In the genomic region with DNA sequence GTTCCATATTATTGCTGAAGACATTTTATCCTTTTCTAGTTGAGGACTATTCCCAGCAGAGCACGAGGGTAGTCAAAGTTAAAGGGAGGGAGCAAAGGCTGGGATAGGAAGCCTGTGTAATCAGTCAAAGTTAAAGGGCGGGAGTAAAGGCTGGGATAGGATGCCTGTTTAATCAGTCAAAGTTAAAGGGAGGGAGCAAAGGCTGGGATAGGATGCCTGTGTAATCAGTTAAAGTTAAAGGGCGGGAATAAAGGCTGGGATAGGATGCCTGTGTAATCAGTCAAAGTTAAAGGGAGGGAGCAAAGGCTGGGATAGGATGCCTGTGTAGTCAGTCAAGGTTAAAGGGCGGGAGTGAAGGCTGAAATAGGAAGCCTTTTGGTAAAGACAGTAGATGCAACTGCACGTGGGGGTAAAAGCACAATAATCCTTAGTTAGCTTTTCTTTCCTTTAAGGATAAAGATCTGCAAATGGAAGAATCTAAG, we compare ENCODE assay signal across 7 mouse cellular contexts. TPM values are rescaled to one million over a fixed set of nuclear protein-coding genes. Genes with fewer than 3 reads are reported as not detected.
DNase-seq lines count a peak whose midpoint lies in the region; ATAC-seq and TF ChIP-seq lines count a peak whose summit lies in the region.

No protein-coding gene starts in this region.

- H3K4me1 ChIP-seq in hindbrain, embryonic 14.5 days (replicated peaks; ENCODE audit: control insufficient read depth, insufficient read depth, low read length) = peaks cover 1% of the 10 kb centered on the region; the same call in 1 of the 2 replicates
- H3K4me1 ChIP-seq in lung, postnatal 0 days (ENCODE audit: insufficient read depth, low read depth, low read length) = no peaks in the 10 kb centered on the region; the same call in 1 of the 2 replicates

- H3K36me3 ChIP-seq in hindbrain, embryonic 14.5 days (replicated peaks; ENCODE audit: control insufficient read depth, insufficient read depth) = no peaks in the 10 kb centered on the region
- no peaks in the 10 kb centered on the region for H3K36me3 ChIP-seq in lung, postnatal 0 days (ENCODE audit: insufficient read depth, low read length)

- 16% methylated on average over 5 of the region's 5 CpGs for WGBS in hindbrain, embryonic 14.5 days
- WGBS in lung, postnatal 0 days = 15% methylated on average over 5 of the region's 5 CpGs

- no peak overlapping the region for H3K4me3 ChIP-seq in hindbrain, embryonic 14.5 days (replicated peaks; ENCODE audit: low read length)
- H3K4me3 ChIP-seq in lung, postnatal 0 days (ENCODE audit: low read depth, low read length) = no peak overlapping the region

- POLR2A ChIA-PET in Patski (lab: Charles Lee) = interaction anchor here (0.5 kb wide), 1 partner anchor 1193 kb away, joined by 3 read pairs; no protein-coding TSS in a partner anchor

- CTCF ChIA-PET in Patski (lab: Charles Lee) = interaction anchor here (1.1 kb wide), 1 partner anchor 9 kb away, joined by 3 read pairs; no protein-coding TSS in a partner anchor

- H3K4me2 ChIP-seq in hindbrain, embryonic 14.5 days (replicated peaks) = peak overlapping the region; percentile 34
- H3K4me2 ChIP-seq in lung, postnatal 0 days (replicated peaks; ENCODE audit: low read depth, low read length) = no peak overlapping the region

- H3K27me3 ChIP-seq in Patski = no peaks in the 10 kb centered on the region
- H3K27me3 ChIP-seq in hindbrain, embryonic 14.5 days (ENCODE audit: control insufficient read depth, insufficient read depth, low read length) = no peaks in the 10 kb centered on the region
- H3K27me3 ChIP-seq in lung, postnatal 0 days (replicated peaks; ENCODE audit: insufficient read depth, low read length) = no peaks in the 10 kb centered on the region

- peak; percentile 25 for DNase-seq in Patski (ENCODE audit: low read depth, low spot score)
- peak; percentile 59 to 79 for DNase-seq in cerebellum, postnatal 25 days
- peak; percentile 55 to 82 for DNase-seq in frontal cortex, postnatal 36 days (ENCODE audit: low spot score in 2 of 2)
- peak; percentile 89 for DNase-seq in hindbrain, embryonic 14.5 days (ENCODE audit: low spot score)
- DNase-seq in layer of hippocampus, postnatal 10 days (ENCODE audit: low spot score in 2 of 2) = peak; percentile 67 to 74
- DNase-seq in lung, postnatal 0 days (ENCODE audit: low spot score) = peak; percentile 92
- peak; percentile 93 for DNase-seq in retina, embryonic 14.5 days (ENCODE audit: low spot score)

- no peak overlapping the region for H3K9ac ChIP-seq in hindbrain, embryonic 14.5 days
- no peak overlapping the region for H3K9ac ChIP-seq in lung, postnatal 0 days (replicated peaks; ENCODE audit: low read depth)

- in situ Hi-C loops in Patski (cut with MboI; ENCODE audit: low pct_unique_long_range_greater_than_20kb) = no loop called here

- 0 out of 2 replicates have a peak, but pooled peaks cover 3% of the 10 kb centered on the region for H3K9me3 ChIP-seq in hindbrain, embryonic 14.5 days (ENCODE audit: control insufficient read depth, low read length)
- H3K9me3 ChIP-seq in lung, postnatal 0 days (ENCODE audit: low read length) = no peaks in the 10 kb centered on the region

- H3K27ac ChIP-seq in hindbrain, embryonic 14.5 days = no peak overlapping the region
- H3K27ac ChIP-seq in lung, postnatal 0 days (ENCODE audit: low read length) = no peak overlapping the region

- no peak for TF ChIP-seq CTCF in Patski (IDR thresholded peaks at IDR 0.05)
- TF ChIP-seq CTCF in lung, postnatal 0 days (IDR thresholded peaks at IDR 0.05) = no peak

- ATAC-seq in Patski = peak; percentile 63
- ATAC-seq in hindbrain, embryonic 14.5 days (ENCODE audit: low FRiP score) = peak; percentile 95
- peak; percentile 97 for ATAC-seq in lung, postnatal 0 days

- TF ChIP-seq EP300 in lung, postnatal 0 days (IDR thresholded peaks at IDR 0.05) = peak; percentile 94

RNA-seq across cellular contexts. Expression of a gene that starts 5.9 kb away (rescaled TPM):
- polyA plus RNA-seq in Patski (2021) = 20.3 TPM
- polyA plus RNA-seq in hindbrain, embryonic 14.5 days (2014; fragmentation: Nextera tagmentation; extraction: Ambion mirVana) = 7.6 and 10.4 TPM in 2 replicates
- total RNA-seq in layer of hippocampus, postnatal 10 days (2021) = 10 to 100 TPM; 14.6 to 14.8 TPM
- 4.0 and 6.4 TPM in 2 replicates for polyA plus RNA-seq in lung, postnatal 0 days (2015; fragmentation: Nextera tagmentation; extraction: Ambion mirVana)

RNA-seq across cellular contexts. Expression of a gene that starts 16.7 kb away (rescaled TPM):
- polyA plus RNA-seq in Patski (2021) = 6.6 TPM
- polyA plus RNA-seq in hindbrain, embryonic 14.5 days (2014; fragmentation: Nextera tagmentation; extraction: Ambion mirVana) = 38.7 and 43.5 TPM in 2 replicates
- total RNA-seq in layer of hippocampus, postnatal 10 days (2021) = 100 to 1,000 TPM; 315 to 338 TPM
- 10.6 and 10.9 TPM in 2 replicates for polyA plus RNA-seq in lung, postnatal 0 days (2015; fragmentation: Nextera tagmentation; extraction: Ambion mirVana)

Comparison
In these comparisons a context has a peak if more than half of its experiments do, and no peak if none do; other contexts are left out.
1. DNase-seq: peak in every context shown above with its lines; median percentile 93 in retina, embryonic 14.5 days; 92 in lung, postnatal 0 days; 89 in hindbrain, embryonic 14.5 days; 70 in layer of hippocampus, postnatal 10 days; 69 in cerebellum, postnatal 25 days; 68 in frontal cortex, postnatal 36 days; 25 in Patski.